ENCODE assay signal across 19 mouse cellular contexts in the genomic region with DNA sequence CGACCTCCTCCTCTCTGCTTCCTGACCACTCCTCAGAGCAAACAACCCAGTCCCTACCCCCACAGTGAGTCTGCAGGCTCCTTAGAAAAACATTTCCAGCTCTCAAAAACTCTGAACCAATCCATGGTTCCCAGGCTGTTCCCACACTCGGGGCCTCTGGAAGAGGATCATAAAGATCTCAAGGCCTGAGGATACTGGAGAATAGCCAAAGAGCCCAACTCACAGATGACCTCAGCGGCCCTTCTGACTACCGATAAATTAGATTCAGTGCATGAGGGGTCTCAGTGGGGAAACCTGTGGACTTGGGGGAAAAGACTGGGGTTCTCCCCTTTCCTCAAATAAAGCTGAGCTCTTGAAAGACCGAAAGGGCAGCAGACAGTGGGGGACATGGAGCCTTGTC.
DNase-seq lines count a peak whose midpoint lies in the region; ATAC-seq and TF ChIP-seq lines count a peak whose summit lies in the region.
"Had no signal": no experiment of that assay in that cellular context is flagged by ENCODE, and none has a peak within 500 bp of the region (broad histone marks: within the 10 kb centered on the region; RNA-seq: fewer than 3 reads in every experiment).

No protein-coding gene starts in this region.

- peak overlapping the region; percentile 87 for H3K27ac ChIP-seq in cerebellum, adult 2 months (ENCODE audit: insufficient read depth, low read length)
- H3K27ac ChIP-seq in heart, embryonic 13.5 days (replicated peaks) = peak overlapping the region; percentile 88
- H3K27ac ChIP-seq in kidney, postnatal 0 days = no peak overlapping the region
- H3K27ac ChIP-seq: embryonic facial prominence, embryonic 15.5 days; macrophage had no signal

- no peaks in the 10 kb centered on the region for H3K27me3 ChIP-seq in cerebellum, adult 2 months (ENCODE audit: control insufficient read depth, insufficient read depth, low read length)
- no peaks in the 10 kb centered on the region for H3K27me3 ChIP-seq in heart, embryonic 13.5 days (replicated peaks)
- no peaks in the 10 kb centered on the region for H3K27me3 ChIP-seq in kidney, postnatal 0 days (ENCODE audit: insufficient read depth, low read length)
- H3K27me3 ChIP-seq: embryonic facial prominence, embryonic 15.5 days; forebrain, embryonic 12.5 days; midbrain, embryonic 13.5 days had no signal

- ATAC-seq in heart, embryonic 13.5 days (ENCODE audit: extremely low read depth, insufficient number of reproducible peaks, low FRiP score, low TSS enrichment) = no peak
- ATAC-seq in kidney, postnatal 0 days (replicated peaks; ENCODE audit: low FRiP score, low read depth) = no peak
- ATAC-seq: hindbrain, embryonic 16.5 days; midbrain, embryonic 13.5 days had no signal

- H3K4me2 ChIP-seq in heart, embryonic 13.5 days = no peak overlapping the region
- no peak overlapping the region for H3K4me2 ChIP-seq in kidney, postnatal 0 days (ENCODE audit: low read length)
- H3K4me2 ChIP-seq: embryonic facial prominence, embryonic 15.5 days; forebrain, embryonic 12.5 days; liver, embryonic 11.5 days; midbrain, embryonic 13.5 days had no signal

- no peak overlapping the region for H3K4me3 ChIP-seq in cerebellum, adult 2 months (replicated peaks; ENCODE audit: insufficient read depth, low read depth, low read length)
- no peak overlapping the region for H3K4me3 ChIP-seq in heart, embryonic 13.5 days
- H3K4me3 ChIP-seq in kidney, postnatal 0 days (replicated peaks; ENCODE audit: low read depth, low read length) = no peak overlapping the region
- H3K4me3 ChIP-seq: embryonic facial prominence, embryonic 15.5 days; forebrain, embryonic 12.5 days; midbrain, embryonic 13.5 days had no signal

- peaks cover under 1% of the 10 kb centered on the region; the same call in 1 of the 2 replicates for H3K36me3 ChIP-seq in heart, embryonic 13.5 days
- no peaks in the 10 kb centered on the region for H3K36me3 ChIP-seq in kidney, postnatal 0 days (ENCODE audit: insufficient read depth, low read length)
- H3K36me3 ChIP-seq: embryonic facial prominence, embryonic 15.5 days; forebrain, embryonic 12.5 days; midbrain, embryonic 13.5 days had no signal

- no peak for TF ChIP-seq POLR2A in cerebellum, adult 2 months (IDR thresholded peaks at IDR 0.05; ENCODE audit: borderline replicate concordance, insufficient read depth, low read length)

- no peaks in the 10 kb centered on the region for H3K9me3 ChIP-seq in heart, embryonic 13.5 days
- no peaks in the 10 kb centered on the region for H3K9me3 ChIP-seq in kidney, postnatal 0 days (replicated peaks; ENCODE audit: low read length)
- H3K9me3 ChIP-seq: embryonic facial prominence, embryonic 15.5 days; forebrain, embryonic 12.5 days; midbrain, embryonic 13.5 days had no signal

- 42% methylated on average over 5 of the region's 5 CpGs for WGBS in cerebellum, adult 2 months
- 53% methylated on average over 5 of the region's 5 CpGs for WGBS in heart, embryonic 13.5 days
- WGBS in kidney, postnatal 0 days = 29% methylated on average over 5 of the region's 5 CpGs

- DNase-seq in cerebellum, adult 2 months = no peak
- DNase-seq in cerebellum, adult 8-10 months = no peak
- no peak for DNase-seq in heart, postnatal 4 days
- DNase-seq in kidney, postnatal 0 days (ENCODE audit: low spot score) = peak; percentile 47
- no peak for DNase-seq in kidney, postnatal 25 days
- DNase-seq in R1 (ENCODE audit: low read depth, low spot score) = peak; percentile 10
- DNase-seq in left cerebral cortex, adult 9 months (ENCODE audit: low spot score in 2 of 2) = no peak
- DNase-seq: gastrocnemius, postnatal 25 days; heart, postnatal 14 days; kidney, adult 8-10 months; lung, adult 2 months; thymus, postnatal 25 days had no signal

- TF ChIP-seq CTCF in cerebellum, adult 2 months (IDR thresholded peaks at IDR 0.05; ENCODE audit: borderline replicate concordance, insufficient read depth, low read depth, low read length) = no peak
- TF ChIP-seq CTCF in kidney, postnatal 0 days (IDR thresholded peaks at IDR 0.05; ENCODE audit: low read depth) = no peak

- H3K9ac ChIP-seq in heart, embryonic 13.5 days = no peak overlapping the region
- no peak overlapping the region for H3K9ac ChIP-seq in kidney, postnatal 0 days (ENCODE audit: low read depth, low read length)
- H3K9ac ChIP-seq: embryonic facial prominence, embryonic 15.5 days; forebrain, embryonic 12.5 days; midbrain, embryonic 13.5 days had no signal

- H3K4me1 ChIP-seq in cerebellum, adult 2 months (ENCODE audit: control insufficient read depth, insufficient read depth, low read length) = peaks cover 68% of the 10 kb centered on the region
- peaks cover 84% of the 10 kb centered on the region for H3K4me1 ChIP-seq in heart, embryonic 13.5 days
- H3K4me1 ChIP-seq in kidney, postnatal 0 days (replicated peaks; ENCODE audit: insufficient read depth, low read length) = peaks cover 14% of the 10 kb centered on the region

Comparison
In these comparisons a context has a peak if more than half of its experiments do, and no peak if none do; other contexts are left out.
1. DNase-seq: peak in kidney, postnatal 0 days (single experiment) and R1 (single experiment); none in cerebellum, adult 2 months (0 of 2), cerebellum, adult 8-10 months (single experiment), heart, postnatal 4 days (single experiment), kidney, postnatal 25 days (0 of 2) and left cerebral cortex, adult 9 months (0 of 2).